Mouse (Mus musculus) ES-E14 (cell line): ENCODE measurements around the gene Anxa10. TPM values are rescaled to one million over a fixed set of nuclear protein-coding genes. Genes with fewer than 3 reads are reported as not detected.

ENCODE experiments used
- DNase-seq: peaks from one replicate; pipeline ENCODE4 v3.0.0-alpha.2; 2013; ENCODE audit warnings: low read depth, low spot score
- H3K27ac ChIP-seq: 2 replicates; pipeline ENCODE4 v1.5.1; 2012; ENCODE audit warnings: low read depth, mild to moderate bottlenecking, low read length, moderate library complexity, mixed read lengths; ENCODE audit not compliant: poor library complexity, insufficient read depth, severe bottlenecking
- H3K36me3 ChIP-seq: 2 replicates; pipeline ENCODE4 v1.6.1; 2012; ENCODE audit warnings: mild to moderate bottlenecking, low read length, moderate library complexity, mixed read lengths; ENCODE audit not compliant: control insufficient read depth, poor library complexity, insufficient read depth, severe bottlenecking
- H3K4me1 ChIP-seq, 2 experiments: fragments of 150-350 bp in 1 of 2; sonication (generic) in 1 of 2; 2 replicates each; pipeline ENCODE4 v1.6.1; 2012; ENCODE audit warnings: low read length in 2 of 2, mild to moderate bottlenecking in 1 of 2, mixed read lengths in 1 of 2; ENCODE audit not compliant: control insufficient read depth in 2 of 2, insufficient read depth in 2 of 2, poor library complexity in 1 of 2
- H3K4me3 ChIP-seq, 2 experiments: fragments of 150-350 bp in 1 of 2; sonication (generic) in 1 of 2; 2 replicates each; pipeline ENCODE4 v1.5.1; 2012; ENCODE audit warnings: low read length in 2 of 2, low read depth in 1 of 2, mild to moderate bottlenecking in 1 of 2, mixed read lengths in 1 of 2; ENCODE audit not compliant: insufficient read depth in 1 of 2, poor library complexity in 1 of 2, severe bottlenecking in 1 of 2
- H3K9ac ChIP-seq: 2 replicates; pipeline ENCODE4 v1.6.1; 2012; ENCODE audit warnings: low read depth, mild to moderate bottlenecking, low read length, mixed read lengths; ENCODE audit not compliant: poor library complexity, insufficient read depth, severe bottlenecking
- H3K9me3 ChIP-seq: fragments of 150-350 bp; sonication (generic); 2 replicates; pipeline ENCODE4 v1.6.1; 2012; ENCODE audit warnings: low read depth, mild to moderate bottlenecking, low read length; ENCODE audit not compliant: control insufficient read depth, insufficient read depth
- CHD2 ChIP-seq: IDR thresholded peaks from 2 replicates; pipeline ENCODE4 v1.6.1; 2014; ENCODE audit warnings: mild to moderate bottlenecking, low read depth, low read length, inconsistent platforms
- HCFC1 ChIP-seq: IDR thresholded peaks from 2 replicates; pipeline ENCODE4 v1.6.1; 2012; ENCODE audit warnings: low read length, inconsistent platforms, borderline replicate concordance; ENCODE audit not compliant: insufficient read depth
- MAFK ChIP-seq: IDR thresholded peaks from 2 replicates; pipeline ENCODE4 v1.6.1; 2014; ENCODE audit warnings: mild to moderate bottlenecking, low read depth, low read length, inconsistent platforms; ENCODE audit not compliant: insufficient read depth
- ZC3H11A ChIP-seq: IDR thresholded peaks from 2 replicates; pipeline ENCODE4 v1.6.1; 2012; ENCODE audit warnings: low read depth, mild to moderate bottlenecking, inconsistent platforms, low read length, borderline replicate concordance
- ZNF384 ChIP-seq: IDR thresholded peaks from 2 replicates; pipeline ENCODE4 v1.6.1; 2012; ENCODE audit warnings: low read depth, low read length, inconsistent platforms
- in situ Hi-C, 2 experiments: fragments of 600-800 bp; cut with MboI; formaldehyde crosslinking; loops; one replicate each; pipeline ENCODE4 v1.15.1; 2025; ENCODE audit warnings: low sequenced_read_pairs in 2 of 2, inconsistent platforms in 1 of 2; ENCODE audit not compliant: unreplicated experiment in 2 of 2
- total RNA-seq: library from RNA; depleted of rRNA; stranded (reverse); fragments of 300-350 nt; gene quantifications from 2 replicates; pipeline ENCODE4 v1.2.3, GENCODE M21; 2012

Gene Anxa10
- total RNA-seq, 1 experiment: not detected

DNA sequence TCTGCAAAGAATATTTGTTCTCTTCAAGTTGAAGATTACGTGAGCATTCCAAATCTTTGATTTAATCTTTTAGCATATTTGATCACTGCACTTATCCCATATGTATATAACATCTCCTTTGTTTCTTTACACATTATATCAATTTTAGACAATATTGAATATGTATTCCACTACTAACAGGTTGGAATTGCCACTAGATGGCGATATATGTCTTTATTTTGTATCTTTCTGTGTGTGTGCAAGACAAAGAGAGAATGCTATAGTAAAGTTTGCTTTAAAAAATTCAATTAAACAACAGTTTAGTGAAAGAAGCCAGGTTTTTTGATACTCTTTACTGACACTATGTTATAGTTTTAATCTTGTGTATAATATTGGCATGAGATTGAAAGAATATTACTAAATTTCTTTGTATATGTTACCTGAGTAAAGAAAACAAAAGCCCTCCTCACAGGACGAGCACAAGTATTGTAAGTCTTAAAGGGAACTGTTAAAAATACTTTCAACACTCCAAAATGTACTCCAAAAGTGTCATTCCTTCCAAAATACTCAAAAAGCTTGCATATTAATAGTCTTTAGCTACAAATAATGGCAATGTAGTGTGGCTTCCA is 42.7 kb downstream of the Anxa10 start:
- no peaks in the 10 kb centered on the region for H3K4me1 ChIP-seq
- in situ Hi-C loops: no loop called here
- H3K9ac ChIP-seq: no peak overlapping the region
- DNase-seq: no peak
- H3K36me3 ChIP-seq: no peaks in the 10 kb centered on the region
- H3K9me3 ChIP-seq: no peaks in the 10 kb centered on the region
- H3K27ac ChIP-seq: no peak overlapping the region
- TF ChIP-seq MAFK: no peak
- TF ChIP-seq CHD2: no peak
- TF ChIP-seq ZC3H11A: peak; percentile 29; the same call in 1 of the 2 replicates
- no peak for TF ChIP-seq HCFC1
- TF ChIP-seq ZNF384: no peak
- no peak overlapping the region for H3K4me3 ChIP-seq

DNA sequence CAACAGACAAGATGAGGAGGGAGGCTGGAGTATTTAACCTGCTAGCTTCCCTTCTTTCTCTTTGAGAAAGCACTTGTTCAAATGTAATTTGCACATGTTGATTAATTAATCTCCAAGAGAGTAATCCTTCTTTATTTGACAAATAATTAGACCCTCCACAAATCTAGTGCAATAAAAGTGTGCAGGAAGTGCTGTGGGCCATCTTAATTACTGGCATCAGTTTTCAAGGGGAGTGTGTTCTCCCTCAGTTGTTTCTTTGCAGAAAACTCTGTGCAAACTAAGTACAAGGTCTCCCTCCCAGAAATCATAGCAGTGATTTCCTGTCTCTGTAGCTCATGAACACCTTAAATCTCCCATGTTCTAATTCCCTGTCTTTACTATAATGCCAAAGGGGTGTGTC is 54.6 kb downstream of the Anxa10 start:
- in situ Hi-C loops: loop anchor here in 1 of 2 experiments (25.0 kb wide), 1 partner anchor 531 kb away; no protein-coding TSS in a partner anchor
- no peak overlapping the region for H3K27ac ChIP-seq
- H3K36me3 ChIP-seq: no peaks in the 10 kb centered on the region
- no peak for DNase-seq
- H3K4me3 ChIP-seq: no peak overlapping the region
- H3K4me1 ChIP-seq: no peaks in the 10 kb centered on the region
- no peaks in the 10 kb centered on the region for H3K9me3 ChIP-seq
- no peak for TF ChIP-seq ZNF384
- no peak for TF ChIP-seq ZC3H11A
- no peak for TF ChIP-seq MAFK
- no peak overlapping the region for H3K9ac ChIP-seq

- no peaks in the 10 kb centered on the region for H3K4me1 ChIP-seq
- H3K9me3 ChIP-seq: no peaks in the 10 kb centered on the region
- TF ChIP-seq ZNF384 (no peak), ZC3H11A (peak; percentile 62; the same call in 1 of the 2 replicates)
- no peak overlapping the region for H3K9ac ChIP-seq
- DNase-seq: no peak
- H3K4me3 ChIP-seq: no peak overlapping the region
- H3K27ac ChIP-seq: no peak overlapping the region
- H3K36me3 ChIP-seq: no peaks in the 10 kb centered on the region
- in situ Hi-C loops: loop anchor here in 1 of 2 experiments (25.0 kb wide), 1 partner anchor 523 kb away; no protein-coding TSS in a partner anchor
Measured at GRCm38 (mm10) chr8:62060357-62060756, 62.6 kb downstream of the Anxa10 start.

DNA sequence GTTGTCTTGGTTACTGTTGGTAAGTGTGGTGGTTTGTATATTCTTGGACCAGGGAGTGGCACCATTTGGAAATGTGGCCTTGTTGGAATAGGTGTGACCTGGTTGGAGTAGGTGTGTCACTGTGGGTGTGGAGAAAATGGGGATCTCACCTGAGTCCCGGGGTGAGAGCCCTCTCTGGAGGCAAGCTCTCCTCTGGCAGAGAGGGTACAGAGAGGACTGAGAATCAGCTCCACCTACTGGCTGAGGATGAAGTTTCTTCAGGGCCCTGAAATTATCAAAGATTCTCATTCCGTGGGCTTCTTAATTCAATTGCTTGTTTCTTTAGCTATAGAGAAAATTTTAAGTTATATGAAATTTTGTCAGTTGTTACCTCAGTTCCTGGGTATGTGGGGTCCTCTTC is 76.1 kb downstream of the Anxa10 start:
- in situ Hi-C loops: loop anchor here in 1 of 2 experiments (10.0 kb wide), 1 partner anchor 342 kb away; no protein-coding TSS in a partner anchor
- H3K9me3 ChIP-seq: no peaks in the 10 kb centered on the region
- no peaks in the 10 kb centered on the region; a peak in 1 of 4 replicates for H3K4me1 ChIP-seq
- TF ChIP-seq CHD2 (no peak), MAFK (no peak), ZC3H11A (0 out of 2 replicates have a peak, but pooled peaks have one; percentile 19), ZNF384 (no peak)
- no peaks in the 10 kb centered on the region for H3K36me3 ChIP-seq
- DNase-seq: no peak
- no peak overlapping the region for H3K9ac ChIP-seq
- H3K4me3 ChIP-seq: no peak overlapping the region
- H3K27ac ChIP-seq: no peak overlapping the region

DNA sequence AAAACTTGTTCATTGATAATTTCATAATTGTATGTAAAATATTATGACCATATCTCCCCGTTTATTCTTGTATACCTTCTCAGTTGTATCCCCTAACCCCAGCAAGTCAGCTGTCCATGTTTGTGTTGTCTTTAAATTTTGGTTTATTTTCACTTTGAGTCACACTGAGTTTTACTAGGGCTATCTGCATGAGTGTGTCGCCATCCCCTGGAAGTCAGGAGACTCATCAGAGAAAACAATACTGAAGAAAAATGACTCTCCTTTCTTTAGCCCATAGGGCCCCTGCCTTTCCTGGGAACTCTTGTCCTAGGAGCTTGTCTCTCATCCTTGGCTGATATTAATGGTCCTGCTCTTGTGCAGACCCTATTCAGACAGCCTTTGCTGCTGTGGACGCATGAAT is 88.6 kb downstream of the Anxa10 start:
- TF ChIP-seq CHD2 (no peak), MAFK (no peak), ZC3H11A (peak; percentile 45; the same call in 1 of the 2 replicates), ZNF384 (no peak), HCFC1 (no peak)
- Histone ChIP-seq H3K9me3 (no peaks in the 10 kb centered on the region), H3K27ac (no peak overlapping the region), H3K4me1 (no peaks in the 10 kb centered on the region), H3K4me3 (no peak overlapping the region), H3K36me3 (no peaks in the 10 kb centered on the region), H3K9ac (no peak overlapping the region)
- DNase-seq: no peak
- in situ Hi-C loops: no loop called here
